Mouse (Mus musculus): ENCODE measurements around the gene Ankrd55. TPM values are rescaled to one million over a fixed set of nuclear protein-coding genes. Genes with fewer than 3 reads are reported as not detected.

The Ankrd55 gene
- polyA plus RNA-seq, 1 experiment = 0.74 TPM

DNA sequence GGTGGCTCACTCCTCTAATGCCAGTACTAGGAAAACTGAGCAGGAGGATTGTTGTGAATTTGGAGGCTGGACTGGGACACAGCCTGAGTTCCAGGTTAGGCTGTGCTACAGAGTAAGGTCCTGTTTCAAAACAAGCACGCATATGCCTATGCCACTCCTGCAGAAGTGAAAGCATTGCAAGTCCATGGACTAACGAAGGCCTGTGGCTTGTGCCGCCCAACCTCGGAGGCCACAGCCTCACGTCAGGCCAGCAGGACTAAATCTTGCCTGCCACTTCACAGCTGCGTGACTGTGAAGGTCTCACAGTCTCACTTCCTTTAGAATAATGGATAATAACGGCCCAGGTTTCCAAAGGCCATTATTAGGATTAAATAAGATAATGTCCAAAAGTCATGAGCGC is 125.4 kb downstream of the Ankrd55 start:
- TF ChIP-seq POLR2A (IDR thresholded peaks at IDR 0.05; ENCODE audit: low read depth, low read length) (no peak), CTCF (IDR thresholded peaks at IDR 0.05; ENCODE audit: extremely low read depth, insufficient read depth, insufficient read length, insufficient replicate concordance) (no peak)
- Histone ChIP-seq H3K27ac (ENCODE audit: insufficient read depth, low read length) (no peak overlapping the region; the same call in 1 of the 2 replicates), H3K27me3 (ENCODE audit: control insufficient read depth, insufficient read depth, low read length) (no peaks in the 10 kb centered on the region), H3K36me3 (ENCODE audit: control insufficient read depth, insufficient read depth, low read length) (no peaks in the 10 kb centered on the region), H3K4me3 (ENCODE audit: extremely low read depth, insufficient read depth, insufficient read length) (no peak overlapping the region), H3K4me1 (ENCODE audit: control insufficient read depth, insufficient read depth, insufficient read length) (peaks cover 8% of the 10 kb centered on the region; the same call in 1 of the 2 replicates)
- WGBS = 49% methylated on average over 8 of the region's 8 CpGs
- DNase-seq (ENCODE audit: low read depth in 1 of 2, low spot score in 2 of 2) = no peak

DNA sequence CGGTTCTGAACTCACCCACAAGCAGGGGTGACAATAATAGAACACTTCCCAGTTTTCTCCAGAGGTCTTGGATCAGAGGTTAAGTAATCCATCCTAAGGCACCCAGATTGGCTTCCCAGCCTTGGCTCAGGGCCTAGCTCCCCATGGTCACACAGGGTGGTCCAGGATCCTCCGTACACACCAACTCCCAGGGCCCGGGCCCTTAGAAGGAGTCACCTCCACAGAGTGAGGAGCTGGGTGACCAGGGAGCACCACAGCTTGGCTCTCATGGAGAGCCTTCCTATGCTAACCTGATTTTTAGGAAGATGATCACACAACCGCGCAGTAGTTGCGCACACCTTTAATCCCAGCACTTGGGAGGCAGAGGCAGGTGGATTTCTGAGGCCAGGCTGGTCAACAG is 127.6 kb downstream of the Ankrd55 start:
- Histone ChIP-seq H3K36me3 (ENCODE audit: control insufficient read depth, insufficient read depth, low read length) (no peaks in the 10 kb centered on the region), H3K4me1 (ENCODE audit: control insufficient read depth, insufficient read depth, insufficient read length) (peaks cover 8% of the 10 kb centered on the region; the same call in 1 of the 2 replicates), H3K27ac (ENCODE audit: insufficient read depth, low read length) (peak overlapping the region; percentile 78), H3K4me3 (ENCODE audit: extremely low read depth, insufficient read depth, insufficient read length) (no peak overlapping the region), H3K27me3 (ENCODE audit: control insufficient read depth, insufficient read depth, low read length) (no peaks in the 10 kb centered on the region)
- TF ChIP-seq CTCF (IDR thresholded peaks at IDR 0.05; ENCODE audit: extremely low read depth, insufficient read depth, insufficient read length, insufficient replicate concordance) = no peak
- no peak for TF ChIP-seq POLR2A (IDR thresholded peaks at IDR 0.05; ENCODE audit: low read depth, low read length)
- no peak for DNase-seq (ENCODE audit: low read depth in 1 of 2, low spot score in 2 of 2)
- WGBS = 94% methylated on average over 6 of the region's 6 CpGs

DNA sequence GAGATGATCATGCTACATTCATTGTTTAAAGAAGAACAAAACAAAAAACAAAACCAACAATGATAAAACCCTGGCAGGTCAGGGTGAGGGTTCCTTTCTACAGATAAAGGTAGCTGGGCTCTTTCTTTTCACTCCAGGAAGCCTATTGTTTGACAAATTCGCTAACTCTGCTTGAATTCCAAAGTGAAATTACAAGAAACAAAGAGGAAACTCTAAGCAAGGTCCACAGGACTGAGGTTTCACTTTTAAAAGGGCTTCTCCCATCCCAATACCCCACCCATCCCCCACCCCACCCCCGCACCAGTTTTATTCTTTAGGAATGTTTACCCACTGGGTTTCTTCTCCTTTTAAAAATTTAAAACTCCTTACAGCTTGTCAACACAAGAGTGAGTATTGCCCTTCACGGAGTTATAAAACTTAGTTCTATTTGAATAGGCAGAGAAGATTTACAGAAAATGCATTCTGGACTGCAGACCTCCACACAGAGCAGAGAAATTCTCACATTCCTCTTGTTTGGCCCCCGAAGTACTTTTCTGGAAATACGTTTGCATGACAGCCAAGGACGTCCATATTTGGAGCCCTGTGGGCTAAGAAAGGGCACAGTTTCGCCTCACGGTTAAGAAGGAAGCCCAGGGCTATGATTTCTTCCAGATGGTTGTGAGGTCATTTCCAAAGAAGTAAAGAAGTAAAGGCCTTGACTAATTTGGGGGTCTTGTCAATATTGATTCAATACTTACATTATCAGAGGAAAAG is 128.3 kb downstream of the Ankrd55 start:
- Histone ChIP-seq H3K27me3 (ENCODE audit: control insufficient read depth, insufficient read depth, low read length) (no peaks in the 10 kb centered on the region), H3K4me3 (ENCODE audit: extremely low read depth, insufficient read depth, insufficient read length) (no peak overlapping the region), H3K27ac (ENCODE audit: insufficient read depth, low read length) (peak overlapping the region; percentile 78), H3K4me1 (ENCODE audit: control insufficient read depth, insufficient read depth, insufficient read length) (peaks cover 8% of the 10 kb centered on the region; the same call in 1 of the 2 replicates), H3K36me3 (ENCODE audit: control insufficient read depth, insufficient read depth, low read length) (no peaks in the 10 kb centered on the region)
- WGBS = 28% methylated on average over 8 of the region's 8 CpGs
- DNase-seq (ENCODE audit: low read depth in 1 of 2, low spot score in 2 of 2) = no peak
- no peak for TF ChIP-seq CTCF (IDR thresholded peaks at IDR 0.05; ENCODE audit: extremely low read depth, insufficient read depth, insufficient read length, insufficient replicate concordance)
- TF ChIP-seq POLR2A (IDR thresholded peaks at IDR 0.05; ENCODE audit: low read depth, low read length) = no peak

DNA sequence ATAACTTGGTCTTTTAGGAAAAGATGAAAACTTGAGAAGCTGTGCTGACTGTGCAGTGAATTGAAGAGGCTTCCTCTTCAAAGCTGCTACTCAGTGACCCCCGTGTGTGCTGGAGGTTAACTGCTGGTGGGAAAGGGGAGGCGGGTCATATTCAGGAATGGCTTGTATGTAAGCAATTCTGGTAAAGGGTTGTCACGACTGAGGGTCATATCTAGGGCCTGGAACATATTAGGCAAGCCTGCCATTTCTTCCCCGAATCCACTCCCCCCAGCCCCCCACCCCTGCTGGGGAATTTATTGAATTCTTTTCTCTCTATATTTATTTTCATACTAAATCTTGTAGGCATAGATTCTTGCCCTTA is 128.9 kb downstream of the Ankrd55 start:
- Histone ChIP-seq H3K27me3 (ENCODE audit: control insufficient read depth, insufficient read depth, low read length) (no peaks in the 10 kb centered on the region), H3K27ac (ENCODE audit: insufficient read depth, low read length) (peak overlapping the region; percentile 54; the same call in 1 of the 2 replicates), H3K4me3 (ENCODE audit: extremely low read depth, insufficient read depth, insufficient read length) (no peak overlapping the region), H3K4me1 (ENCODE audit: control insufficient read depth, insufficient read depth, insufficient read length) (peaks cover 8% of the 10 kb centered on the region; the same call in 1 of the 2 replicates), H3K36me3 (ENCODE audit: control insufficient read depth, insufficient read depth, low read length) (no peaks in the 10 kb centered on the region)
- WGBS = 56% methylated on average over 4 of the region's 4 CpGs
- TF ChIP-seq POLR2A (IDR thresholded peaks at IDR 0.05; ENCODE audit: low read depth, low read length) (no peak), CTCF (IDR thresholded peaks at IDR 0.05; ENCODE audit: extremely low read depth, insufficient read depth, insufficient read length, insufficient replicate concordance) (no peak)
- no peak for DNase-seq (ENCODE audit: low read depth in 1 of 2, low spot score in 2 of 2)

DNA sequence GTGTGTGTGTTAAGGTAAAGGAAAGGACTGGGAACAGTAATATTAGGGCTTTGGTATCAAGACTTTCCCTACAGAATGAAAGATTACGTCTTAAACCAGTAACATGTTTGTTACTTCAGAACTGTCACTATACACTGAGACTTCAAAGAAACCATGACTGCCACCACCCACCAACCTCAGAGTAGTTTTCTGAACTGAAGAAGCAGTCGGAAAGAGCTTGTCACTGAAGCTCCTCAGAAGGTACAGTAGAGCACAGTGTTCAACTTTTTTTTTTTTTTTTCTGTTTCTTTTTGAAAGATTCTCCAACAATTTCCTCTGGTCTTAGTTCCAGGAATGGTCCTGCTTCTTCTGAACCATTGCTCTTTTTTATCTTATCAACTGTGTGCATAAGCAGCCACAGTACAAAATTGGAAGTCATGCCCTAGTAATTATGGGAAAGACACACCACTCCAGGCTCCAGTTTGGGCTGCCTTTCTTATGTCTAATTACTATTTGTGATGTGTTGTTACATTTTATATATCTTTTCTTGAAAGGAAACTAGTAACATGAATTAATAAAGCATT is 129.7 kb downstream of the Ankrd55 start:
- peak in 1 of 2 experiments; percentile 64 for DNase-seq (ENCODE audit: low read depth in 1 of 2, low spot score in 2 of 2)
- peak overlapping the region; percentile 53; the same call in 1 of the 2 replicates for H3K27ac ChIP-seq (ENCODE audit: insufficient read depth, low read length)
- no peak for TF ChIP-seq CTCF (IDR thresholded peaks at IDR 0.05; ENCODE audit: extremely low read depth, insufficient read depth, insufficient read length, insufficient replicate concordance)
- no peak for TF ChIP-seq POLR2A (IDR thresholded peaks at IDR 0.05; ENCODE audit: low read depth, low read length)
- H3K36me3 ChIP-seq (ENCODE audit: control insufficient read depth, insufficient read depth, low read length) = no peaks in the 10 kb centered on the region
- H3K4me1 ChIP-seq (ENCODE audit: control insufficient read depth, insufficient read depth, insufficient read length) = peaks cover 8% of the 10 kb centered on the region; the same call in 1 of the 2 replicates
- no peaks in the 10 kb centered on the region for H3K27me3 ChIP-seq (ENCODE audit: control insufficient read depth, insufficient read depth, low read length)
- 55% methylated on average over 2 of the region's 2 CpGs for WGBS
- H3K4me3 ChIP-seq (ENCODE audit: extremely low read depth, insufficient read depth, insufficient read length) = no peak overlapping the region

DNA sequence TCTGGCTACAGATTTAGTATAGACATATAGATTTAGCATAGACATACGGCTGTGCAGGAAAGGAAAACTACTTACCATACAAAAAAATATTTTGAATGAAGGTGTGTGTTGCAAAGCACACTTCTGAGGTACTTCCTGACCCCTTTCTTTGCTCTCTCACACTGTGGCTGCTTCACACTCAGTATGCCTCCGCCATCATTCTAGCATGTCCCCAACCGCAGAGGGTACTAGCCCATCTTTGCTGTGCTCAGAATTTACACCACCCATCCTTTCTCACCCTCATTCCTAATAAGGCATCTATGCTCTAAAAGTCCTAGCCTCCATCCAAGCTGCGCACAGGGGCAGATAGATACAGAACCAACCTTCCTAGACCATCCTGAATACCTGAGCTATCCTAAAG is 130.3 kb downstream of the Ankrd55 start:
- TF ChIP-seq CTCF (IDR thresholded peaks at IDR 0.05; ENCODE audit: extremely low read depth, insufficient read depth, insufficient read length, insufficient replicate concordance) (no peak), POLR2A (IDR thresholded peaks at IDR 0.05; ENCODE audit: low read depth, low read length) (no peak)
- Histone ChIP-seq H3K27ac (ENCODE audit: insufficient read depth, low read length) (peak overlapping the region; percentile 71), H3K27me3 (ENCODE audit: control insufficient read depth, insufficient read depth, low read length) (no peaks in the 10 kb centered on the region), H3K4me1 (ENCODE audit: control insufficient read depth, insufficient read depth, insufficient read length) (peaks cover 5% of the 10 kb centered on the region; the same call in 1 of the 2 replicates), H3K4me3 (ENCODE audit: extremely low read depth, insufficient read depth, insufficient read length) (no peak overlapping the region), H3K36me3 (ENCODE audit: control insufficient read depth, insufficient read depth, low read length) (no peaks in the 10 kb centered on the region)
- WGBS = 82% methylated on average over 4 of the region's 4 CpGs
- no peak for DNase-seq (ENCODE audit: low read depth in 1 of 2, low spot score in 2 of 2)

DNA sequence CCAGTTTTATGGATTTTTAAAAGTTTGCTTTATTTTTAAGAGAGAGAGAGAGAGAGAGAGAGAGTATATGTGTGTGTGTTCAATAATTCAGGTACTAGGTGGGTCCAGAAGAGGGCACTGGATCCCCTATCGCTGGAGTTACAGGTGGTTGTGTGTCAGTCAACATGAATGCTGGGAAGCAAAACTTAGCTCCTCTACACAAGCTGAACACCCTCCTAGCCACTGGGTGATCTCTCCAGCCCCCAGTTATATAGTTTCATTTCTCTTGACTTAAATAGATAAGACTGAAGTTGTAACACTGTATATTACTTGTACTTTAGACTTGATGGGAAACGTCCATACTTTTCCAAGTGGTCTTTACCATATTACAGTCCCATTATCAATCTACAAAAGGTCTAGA is 136.0 kb downstream of the Ankrd55 start:
- 46% methylated on average over 2 of the region's 2 CpGs for WGBS
- no peak for DNase-seq (ENCODE audit: low read depth in 1 of 2, low spot score in 2 of 2)
- Histone ChIP-seq H3K27ac (ENCODE audit: insufficient read depth, low read length) (peak overlapping the region; percentile 9), H3K36me3 (ENCODE audit: control insufficient read depth, insufficient read depth, low read length) (no peaks in the 10 kb centered on the region), H3K4me3 (ENCODE audit: extremely low read depth, insufficient read depth, insufficient read length) (no peak overlapping the region), H3K27me3 (ENCODE audit: control insufficient read depth, insufficient read depth, low read length) (no peaks in the 10 kb centered on the region), H3K4me1 (ENCODE audit: control insufficient read depth, insufficient read depth, insufficient read length) (peaks cover 26% of the 10 kb centered on the region)
- TF ChIP-seq CTCF (IDR thresholded peaks at IDR 0.05; ENCODE audit: extremely low read depth, insufficient read depth, insufficient read length, insufficient replicate concordance) (peak; percentile 20; the same call in 1 of the 2 replicates), POLR2A (IDR thresholded peaks at IDR 0.05; ENCODE audit: low read depth, low read length) (no peak)

Data from spleen, adult 2 months (tissue).